21 mouse cellular contexts compared by ENCODE assay signal in genomic region chr12:34658568-34658967, GRCm38 (mm10).
A peak's percentile ranks its signal among the peaks of the same experiment; 100 is the strongest.
DNase-seq lines count a peak whose midpoint lies in the region; ATAC-seq and TF ChIP-seq lines count a peak whose summit lies in the region.
"Had no signal": no experiment of that assay in that cellular context is flagged by ENCODE, and none has a peak within 500 bp of the region (broad histone marks: within the 10 kb centered on the region; RNA-seq: fewer than 3 reads in every experiment).

No protein-coding gene starts in this region.

- no peak overlapping the region for H3K4me3 ChIP-seq in hindbrain, embryonic 13.5 days
- H3K4me3 ChIP-seq in hindbrain, postnatal 0 days (ENCODE audit: low read length) = no peak overlapping the region
- no peak overlapping the region for H3K4me3 ChIP-seq in midbrain, embryonic 13.5 days (replicated peaks)
- H3K4me3 ChIP-seq in midbrain, embryonic 14.5 days (replicated peaks; ENCODE audit: low read depth, low read length) = no peak overlapping the region
- no peak overlapping the region for H3K4me3 ChIP-seq in stomach, embryonic 16.5 days (replicated peaks; ENCODE audit: low read length)
- no peak overlapping the region for H3K4me3 ChIP-seq in stomach, postnatal 0 days (ENCODE audit: low read depth, low read length)
- H3K4me3 ChIP-seq: erythroblast, embryonic 14.5 days; heart, embryonic 10.5 days; heart, embryonic 15.5 days; lung, embryonic 15.5 days; midbrain, embryonic 12.5 days; neural tube, embryonic 12.5 days had no signal

- no peak overlapping the region for H3K27ac ChIP-seq in hindbrain, embryonic 13.5 days
- H3K27ac ChIP-seq in hindbrain, postnatal 0 days = no peak overlapping the region
- no peak overlapping the region for H3K27ac ChIP-seq in midbrain, embryonic 13.5 days
- H3K27ac ChIP-seq in midbrain, embryonic 14.5 days (replicated peaks; ENCODE audit: low read depth, low read length) = no peak overlapping the region
- H3K27ac ChIP-seq in stomach, embryonic 16.5 days (ENCODE audit: low read length) = no peak overlapping the region
- H3K27ac ChIP-seq in stomach, postnatal 0 days (replicated peaks) = no peak overlapping the region
- H3K27ac ChIP-seq: heart, embryonic 10.5 days; heart, embryonic 15.5 days; limb, embryonic 13.5 days; lung, embryonic 15.5 days; midbrain, embryonic 12.5 days; neural tube, embryonic 12.5 days had no signal

- peak; percentile 15; the same call in 1 of the 2 replicates for ATAC-seq in hindbrain, embryonic 13.5 days (ENCODE audit: low FRiP score)
- ATAC-seq in hindbrain, postnatal 0 days = no peak
- ATAC-seq in midbrain, embryonic 13.5 days = peak; percentile 44; the same call in 1 of the 2 replicates
- ATAC-seq in midbrain, embryonic 14.5 days (ENCODE audit: low FRiP score, low TSS enrichment) = no peak
- ATAC-seq in stomach, embryonic 16.5 days (ENCODE audit: insufficient read depth, low FRiP score) = no peak
- no peak for ATAC-seq in stomach, postnatal 0 days (ENCODE audit: low FRiP score, low TSS enrichment)
- ATAC-seq: intestine, postnatal 0 days had no signal

- H3K36me3 ChIP-seq in hindbrain, embryonic 13.5 days = no peaks in the 10 kb centered on the region
- no peaks in the 10 kb centered on the region for H3K36me3 ChIP-seq in hindbrain, postnatal 0 days (ENCODE audit: insufficient read depth, low read length)
- no peaks in the 10 kb centered on the region for H3K36me3 ChIP-seq in midbrain, embryonic 13.5 days
- H3K36me3 ChIP-seq in midbrain, embryonic 14.5 days (ENCODE audit: control insufficient read depth, insufficient read depth, low read length) = no peaks in the 10 kb centered on the region
- no peaks in the 10 kb centered on the region for H3K36me3 ChIP-seq in stomach, embryonic 16.5 days (ENCODE audit: control insufficient read depth, insufficient read depth, low read length)
- H3K36me3 ChIP-seq in stomach, postnatal 0 days (ENCODE audit: control insufficient read depth, insufficient read depth, low read length) = no peaks in the 10 kb centered on the region
- H3K36me3 ChIP-seq: heart, embryonic 10.5 days; heart, embryonic 15.5 days; limb, embryonic 13.5 days; lung, embryonic 15.5 days; midbrain, embryonic 12.5 days; neural tube, embryonic 12.5 days had no signal

- no peaks in the 10 kb centered on the region for H3K4me1 ChIP-seq in hindbrain, embryonic 13.5 days (replicated peaks)
- H3K4me1 ChIP-seq in hindbrain, postnatal 0 days (ENCODE audit: insufficient read depth, low read length) = no peaks in the 10 kb centered on the region
- no peaks in the 10 kb centered on the region for H3K4me1 ChIP-seq in midbrain, embryonic 13.5 days (replicated peaks)
- no peaks in the 10 kb centered on the region for H3K4me1 ChIP-seq in midbrain, embryonic 14.5 days (ENCODE audit: control insufficient read depth, insufficient read depth, low read length)
- H3K4me1 ChIP-seq in stomach, embryonic 16.5 days (ENCODE audit: control insufficient read depth, insufficient read depth, low read length) = no peaks in the 10 kb centered on the region
- H3K4me1 ChIP-seq in stomach, postnatal 0 days (replicated peaks; ENCODE audit: control insufficient read depth, insufficient read depth) = no peaks in the 10 kb centered on the region
- H3K4me1 ChIP-seq: heart, embryonic 10.5 days; heart, embryonic 15.5 days; lung, embryonic 15.5 days; midbrain, embryonic 12.5 days had no signal

- 63% methylated on average over 3 of the region's 3 CpGs for WGBS in hindbrain, embryonic 13.5 days
- 55% methylated on average over 3 of the region's 3 CpGs for WGBS in hindbrain, postnatal 0 days
- 60% methylated on average over 3 of the region's 3 CpGs for WGBS in midbrain, embryonic 13.5 days
- 61% methylated on average over 3 of the region's 3 CpGs for WGBS in midbrain, embryonic 14.5 days
- WGBS in stomach, embryonic 16.5 days = 41% methylated on average over 3 of the region's 3 CpGs
- WGBS in stomach, postnatal 0 days = 47% methylated on average over 3 of the region's 3 CpGs

- DNase-seq in hindbrain, postnatal 0 days (ENCODE audit: low spot score) = no peak
- DNase-seq in midbrain, embryonic 14.5 days = no peak
- DNase-seq in stomach, postnatal 0 days (ENCODE audit: low spot score) = no peak
- DNase-seq in cerebellum, adult 18-20 months = no peak
- DNase-seq: adrenal gland, postnatal 25 days; cerebellum, adult 11-12 months; gastrocnemius, postnatal 25 days; right cerebral cortex, postnatal 14 days; thymus, postnatal 14 days had no signal

- H3K9ac ChIP-seq in hindbrain, embryonic 13.5 days = no peak overlapping the region
- no peak overlapping the region for H3K9ac ChIP-seq in hindbrain, postnatal 0 days (replicated peaks; ENCODE audit: low read length)
- no peak overlapping the region for H3K9ac ChIP-seq in midbrain, embryonic 13.5 days (replicated peaks)
- no peak overlapping the region for H3K9ac ChIP-seq in midbrain, embryonic 14.5 days (replicated peaks; ENCODE audit: low read length)
- H3K9ac ChIP-seq in stomach, embryonic 16.5 days (ENCODE audit: low read length) = no peak overlapping the region
- no peak overlapping the region for H3K9ac ChIP-seq in stomach, postnatal 0 days (ENCODE audit: low read length)
- H3K9ac ChIP-seq: heart, embryonic 15.5 days; lung, embryonic 15.5 days; midbrain, embryonic 12.5 days; neural tube, embryonic 12.5 days had no signal

- no peak overlapping the region for H3K4me2 ChIP-seq in hindbrain, embryonic 13.5 days
- H3K4me2 ChIP-seq in hindbrain, postnatal 0 days (ENCODE audit: low read depth, low read length) = no peak overlapping the region
- no peak overlapping the region for H3K4me2 ChIP-seq in midbrain, embryonic 13.5 days (replicated peaks)
- H3K4me2 ChIP-seq in midbrain, embryonic 14.5 days (ENCODE audit: low read length) = no peak overlapping the region
- H3K4me2 ChIP-seq in stomach, embryonic 16.5 days (ENCODE audit: low read depth, low read length) = peak overlapping the region; percentile 36; the same call in 1 of the 2 replicates
- no peak overlapping the region for H3K4me2 ChIP-seq in stomach, postnatal 0 days (replicated peaks; ENCODE audit: low read depth)
- H3K4me2 ChIP-seq: liver, embryonic 11.5 days; lung, embryonic 15.5 days had no signal

- H3K27me3 ChIP-seq in hindbrain, embryonic 13.5 days = no peaks in the 10 kb centered on the region
- no peaks in the 10 kb centered on the region for H3K27me3 ChIP-seq in hindbrain, postnatal 0 days (ENCODE audit: insufficient read depth, low read length)
- no peaks in the 10 kb centered on the region for H3K27me3 ChIP-seq in midbrain, embryonic 13.5 days
- H3K27me3 ChIP-seq in midbrain, embryonic 14.5 days (ENCODE audit: control insufficient read depth, insufficient read depth, low read length) = no peaks in the 10 kb centered on the region
- H3K27me3 ChIP-seq in stomach, embryonic 16.5 days (ENCODE audit: control insufficient read depth, insufficient read depth, low read length) = no peaks in the 10 kb centered on the region
- H3K27me3 ChIP-seq in stomach, postnatal 0 days (ENCODE audit: control insufficient read depth, insufficient read depth, low read length) = no peaks in the 10 kb centered on the region
- H3K27me3 ChIP-seq: heart, embryonic 15.5 days; lung, embryonic 15.5 days; midbrain, embryonic 12.5 days; neural tube, embryonic 12.5 days had no signal

- TF ChIP-seq EP300 in stomach, postnatal 0 days (optimal IDR thresholded peaks at IDR 0.05) = no peak

- TF ChIP-seq CTCF in hindbrain, postnatal 0 days (IDR thresholded peaks at IDR 0.05; ENCODE audit: low read depth) = no peak
- no peak for TF ChIP-seq CTCF in stomach, postnatal 0 days (IDR thresholded peaks at IDR 0.05; ENCODE audit: low read depth)

- H3K9me3 ChIP-seq in hindbrain, embryonic 13.5 days = no peaks in the 10 kb centered on the region
- H3K9me3 ChIP-seq in hindbrain, postnatal 0 days (ENCODE audit: low read length) = no peaks in the 10 kb centered on the region
- H3K9me3 ChIP-seq in midbrain, embryonic 13.5 days = no peaks in the 10 kb centered on the region
- no peaks in the 10 kb centered on the region for H3K9me3 ChIP-seq in midbrain, embryonic 14.5 days (ENCODE audit: control insufficient read depth, low read length)
- H3K9me3 ChIP-seq in stomach, embryonic 16.5 days (replicated peaks; ENCODE audit: control insufficient read depth, low read length) = no peaks in the 10 kb centered on the region
- no peaks in the 10 kb centered on the region for H3K9me3 ChIP-seq in stomach, postnatal 0 days (ENCODE audit: control insufficient read depth, low read length)
- H3K9me3 ChIP-seq: heart, embryonic 10.5 days; heart, embryonic 15.5 days; limb, embryonic 13.5 days; lung, embryonic 15.5 days; midbrain, embryonic 12.5 days; neural tube, embryonic 12.5 days had no signal

Comparison
In these comparisons a context has a peak if more than half of its experiments do, and no peak if none do; other contexts are left out.
1. ATAC-seq: peak in hindbrain, embryonic 13.5 days (single experiment) and midbrain, embryonic 13.5 days (single experiment); none in hindbrain, postnatal 0 days (single experiment), midbrain, embryonic 14.5 days (single experiment), stomach, embryonic 16.5 days (single experiment) and stomach, postnatal 0 days (single experiment).